Mouse (Mus musculus): ENCODE measurements around the gene Retreg1.

Gene Retreg1

DNA sequence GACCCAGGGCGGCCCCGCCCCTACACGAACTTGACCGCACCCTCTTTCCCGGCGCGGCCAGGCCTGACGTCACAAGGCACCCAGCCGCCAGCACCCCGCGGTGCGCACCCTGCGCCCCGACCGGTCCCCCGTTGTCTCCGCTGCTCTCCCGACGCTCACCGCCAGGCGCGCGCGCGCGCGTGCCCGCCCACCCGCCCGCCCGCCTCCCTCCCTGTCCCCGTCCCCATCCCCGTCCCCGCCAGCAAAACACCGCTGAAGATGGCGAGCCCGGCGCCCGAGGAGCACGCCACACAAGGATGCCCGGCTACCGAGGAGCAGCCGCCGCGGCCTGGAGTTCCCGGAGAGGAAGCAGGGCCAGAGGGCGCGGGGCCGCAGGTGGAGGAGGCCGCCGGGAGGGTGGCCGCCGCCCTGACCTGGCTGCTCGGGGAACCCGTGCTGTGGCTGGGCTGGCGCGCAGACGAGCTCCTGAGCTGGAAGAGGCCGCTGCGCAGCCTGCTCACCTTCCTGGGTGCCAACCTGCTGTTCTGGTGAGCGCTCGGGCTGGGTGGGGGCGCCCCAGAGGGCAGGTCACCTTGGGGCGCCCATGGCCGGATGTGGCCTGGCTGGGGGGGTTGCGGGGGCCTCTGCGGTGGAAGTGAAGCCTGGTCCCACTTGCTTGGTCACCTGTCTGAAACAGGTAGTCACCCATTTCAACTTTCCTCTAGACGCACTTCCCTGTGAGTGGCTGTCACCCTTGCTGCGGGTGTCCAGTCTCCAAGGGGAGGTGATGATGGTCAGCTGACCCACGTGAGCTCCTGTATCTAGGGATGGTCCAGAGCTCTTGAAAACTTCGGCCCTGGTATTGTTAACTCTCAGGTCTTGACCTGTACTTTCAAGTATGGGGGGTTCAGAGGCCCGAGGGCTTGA is at the start of gene Retreg1:
Retreg1 (plus strand) TSS at position 95 of the 906 bp plus-strand sequence.
- DNase-seq (ENCODE audit: extremely low spot score, low spot score): peak; percentile 67

- no peak for DNase-seq (ENCODE audit: extremely low spot score, low spot score)
Measured at GRCm38 (mm10) chr15:25794123-25794522, 48.9 kb upstream of the Retreg1 start.

- DNase-seq (ENCODE audit: extremely low spot score, low spot score): no peak
Measured at GRCm38 (mm10) chr15:25795496-25795895, 47.5 kb upstream of the Retreg1 start.

- no peak for DNase-seq (ENCODE audit: extremely low spot score, low spot score)
Measured at GRCm38 (mm10) chr15:25796353-25796752, 46.6 kb upstream of the Retreg1 start.

GRCm38 (mm10) chr15:25797179-25797578 is 45.8 kb upstream of the Retreg1 start:
- no peak for DNase-seq (ENCODE audit: extremely low spot score, low spot score)

GRCm38 (mm10) chr15:25797888-25798287 is 45.1 kb upstream of the Retreg1 start:
- no peak for DNase-seq (ENCODE audit: extremely low spot score, low spot score)

DNA sequence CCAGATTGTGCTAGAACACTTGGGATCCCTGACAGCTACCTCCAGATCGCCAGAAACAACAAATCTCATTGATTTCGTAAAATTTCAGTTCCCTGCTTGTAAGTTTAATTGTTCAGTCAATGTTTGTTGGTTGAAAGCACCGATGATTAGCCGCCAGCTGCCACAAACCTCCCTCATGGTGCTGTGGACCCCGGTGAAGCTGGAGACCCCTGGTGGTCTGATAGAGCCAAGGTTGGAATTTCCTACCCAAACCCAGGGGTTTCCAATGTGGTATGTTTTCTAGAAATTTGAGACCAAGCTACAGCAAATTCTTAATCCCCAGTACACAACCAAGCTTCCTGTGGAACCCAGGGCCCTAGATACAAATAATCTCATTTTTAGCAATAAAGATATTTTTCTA is 41.3 kb upstream of the Retreg1 start:
- DNase-seq (ENCODE audit: extremely low spot score, low spot score): no peak

GRCm38 (mm10) chr15:25802194-25802593 is 40.8 kb upstream of the Retreg1 start:
- DNase-seq (ENCODE audit: extremely low spot score, low spot score): no peak

DNA sequence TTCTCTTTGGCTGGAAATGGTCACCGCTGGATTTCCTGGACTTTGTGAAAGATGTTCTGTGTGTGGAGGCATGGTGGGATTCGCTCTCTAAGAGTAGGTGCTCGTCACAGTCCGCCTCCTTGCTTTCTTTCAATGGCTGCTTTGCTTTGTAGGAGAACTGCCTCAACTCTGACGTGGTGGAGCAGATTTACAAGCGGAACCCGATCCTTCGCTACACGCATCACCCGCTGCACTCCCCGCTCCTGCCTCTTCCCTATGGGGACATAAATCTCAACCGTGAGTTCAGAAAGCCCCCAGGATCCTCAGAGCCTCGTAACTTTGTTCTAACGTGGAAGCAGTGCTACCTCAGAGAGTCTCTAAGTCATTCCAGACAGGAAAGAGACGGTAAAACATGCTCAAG is 39.9 kb upstream of the Retreg1 start:
- no peak for DNase-seq (ENCODE audit: extremely low spot score, low spot score)

DNA sequence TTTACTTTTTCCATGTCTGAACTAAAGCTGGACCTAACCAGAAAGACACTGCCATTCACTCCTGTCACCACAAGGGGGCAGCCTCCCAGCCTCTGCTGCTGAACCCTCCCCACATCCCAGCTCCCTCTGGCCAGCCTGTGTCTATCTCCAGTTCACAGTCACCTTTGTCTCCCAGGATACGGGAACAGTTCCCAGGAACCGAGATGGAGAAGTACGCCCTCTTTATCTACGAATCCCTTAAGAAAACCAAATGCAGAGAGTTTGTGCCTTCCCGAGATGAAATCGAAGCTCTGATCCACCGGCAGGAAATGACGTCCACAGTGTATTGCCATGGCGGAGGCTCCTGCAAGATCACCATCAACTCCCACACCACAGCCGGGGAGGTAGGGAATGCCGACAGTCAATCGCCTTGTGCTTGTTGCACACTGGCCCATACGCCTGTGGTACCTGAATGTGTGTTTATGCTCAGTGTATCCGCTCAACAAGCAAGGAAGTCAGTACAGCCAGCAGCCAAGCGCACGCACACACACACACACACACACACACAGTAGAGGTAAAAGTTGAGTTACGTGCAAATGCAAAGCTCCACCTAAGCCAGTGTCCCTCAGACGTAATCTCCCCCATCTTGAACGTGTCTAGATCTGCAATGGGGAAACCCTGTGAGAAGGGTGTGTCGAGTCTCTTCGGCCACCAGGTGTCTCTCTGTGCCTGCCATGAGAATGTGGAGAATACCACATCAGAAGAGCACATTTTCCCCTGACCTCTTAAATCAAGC is 37.5 kb upstream of the Retreg1 start:
- peak; percentile 57 for DNase-seq (ENCODE audit: extremely low spot score, low spot score)

DNA sequence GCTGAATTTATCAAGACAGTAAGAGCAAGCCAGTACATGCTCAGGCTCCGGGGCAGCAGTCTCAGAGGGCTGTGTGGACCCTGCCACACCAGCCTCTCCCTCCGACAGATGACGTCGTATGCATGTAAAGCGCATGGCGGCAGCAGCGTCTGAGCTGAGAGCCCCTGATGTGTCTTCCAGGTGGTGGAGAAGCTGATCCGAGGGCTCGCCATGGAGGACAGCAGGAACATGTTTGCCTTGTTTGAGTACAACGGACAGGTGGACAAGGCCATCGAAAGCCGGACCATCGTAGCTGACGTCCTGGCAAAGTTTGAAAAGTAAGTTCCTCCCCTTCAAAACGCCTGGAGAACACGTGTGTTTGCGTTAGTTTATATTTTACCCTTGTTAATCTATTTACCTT is 36.6 kb upstream of the Retreg1 start:
- no peak for DNase-seq (ENCODE audit: extremely low spot score, low spot score)

DNA sequence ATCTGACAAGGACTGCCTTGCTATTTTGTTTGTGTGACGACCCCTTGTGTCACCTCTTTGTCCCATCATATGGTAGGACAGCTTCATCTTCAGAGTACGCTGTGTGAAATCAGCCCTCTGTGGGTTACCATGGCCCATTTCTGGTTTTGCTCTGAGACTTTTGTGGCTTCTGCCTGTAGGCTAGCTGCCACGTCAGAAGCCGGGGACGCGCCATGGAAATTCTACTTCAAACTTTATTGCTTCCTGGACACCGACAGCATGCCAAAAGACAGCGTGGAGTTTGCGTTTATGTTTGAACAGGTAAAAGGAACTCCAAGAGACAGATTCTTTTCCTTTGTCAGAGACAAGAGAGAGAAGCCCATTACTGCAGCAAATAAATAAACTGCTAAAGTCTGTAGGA is 36.1 kb upstream of the Retreg1 start:
- no peak for DNase-seq (ENCODE audit: extremely low spot score, low spot score)

GRCm38 (mm10) chr15:25808677-25809460 is 34.1 kb upstream of the Retreg1 start:
- DNase-seq (ENCODE audit: extremely low spot score, low spot score): no peak

DNA sequence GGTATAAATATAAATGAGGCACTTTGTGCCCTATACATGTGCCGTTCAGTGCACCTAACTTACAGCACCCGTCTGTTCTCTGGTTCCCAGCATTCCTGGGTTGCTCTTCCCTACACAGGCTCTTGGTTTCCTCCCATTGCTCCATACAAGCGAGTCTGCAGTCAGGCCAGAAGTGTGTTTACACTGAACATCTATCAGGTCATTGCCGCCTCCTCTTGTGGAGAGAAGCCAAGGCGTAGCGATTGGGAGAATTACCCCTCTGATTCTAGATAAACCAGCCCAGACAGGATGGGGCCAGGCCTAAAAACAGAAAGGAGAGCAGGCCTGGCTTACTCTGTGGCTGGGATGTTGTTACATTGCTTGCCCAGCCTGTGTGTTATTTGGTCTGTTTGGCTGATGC is 33.3 kb upstream of the Retreg1 start:
- no peak for DNase-seq (ENCODE audit: extremely low spot score, low spot score)

- DNase-seq (ENCODE audit: extremely low spot score, low spot score): no peak
Measured at GRCm38 (mm10) chr15:25811834-25812250, 31.1 kb upstream of the Retreg1 start.

DNA sequence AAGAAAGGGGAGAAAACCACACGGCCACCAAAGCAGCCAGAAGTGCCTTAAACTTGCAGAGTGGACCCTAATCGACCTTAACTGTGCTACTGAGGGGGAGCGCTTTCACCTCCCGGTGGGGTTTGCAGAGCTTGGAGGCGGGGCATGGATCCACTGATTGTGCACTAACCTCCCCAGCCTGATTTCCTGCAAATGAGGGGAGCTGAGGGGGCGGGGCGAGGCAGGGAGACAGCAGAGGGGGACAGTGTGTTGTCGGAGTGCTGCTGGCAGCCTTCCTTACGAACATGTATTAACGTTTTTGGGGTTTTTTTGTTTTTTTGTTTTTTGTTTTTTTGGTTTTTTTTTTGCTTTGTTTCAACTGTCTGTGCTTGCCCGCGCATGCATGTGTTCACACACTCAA is 30.5 kb upstream of the Retreg1 start:
- no peak for DNase-seq (ENCODE audit: extremely low spot score, low spot score)

DNA sequence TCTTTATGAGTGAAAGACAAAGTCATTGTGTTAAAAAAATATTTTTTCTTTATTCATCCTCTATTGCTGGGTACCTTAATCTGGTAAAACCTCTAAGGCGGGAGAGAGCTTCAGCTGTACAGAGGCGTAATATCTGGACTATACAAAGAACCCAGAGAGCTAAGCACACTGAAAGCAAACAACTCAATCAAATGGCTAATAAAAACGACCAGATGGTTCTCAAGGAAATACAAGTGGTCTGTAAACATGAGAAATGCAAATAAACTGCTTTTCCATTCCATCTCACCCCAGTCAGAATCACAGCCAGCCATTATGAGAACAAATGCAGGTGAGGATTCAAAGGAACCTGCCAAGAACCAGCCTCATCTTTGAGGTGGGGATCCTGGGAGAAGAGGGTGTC is 28.4 kb upstream of the Retreg1 start:
- DNase-seq (ENCODE audit: extremely low spot score, low spot score): no peak

DNA sequence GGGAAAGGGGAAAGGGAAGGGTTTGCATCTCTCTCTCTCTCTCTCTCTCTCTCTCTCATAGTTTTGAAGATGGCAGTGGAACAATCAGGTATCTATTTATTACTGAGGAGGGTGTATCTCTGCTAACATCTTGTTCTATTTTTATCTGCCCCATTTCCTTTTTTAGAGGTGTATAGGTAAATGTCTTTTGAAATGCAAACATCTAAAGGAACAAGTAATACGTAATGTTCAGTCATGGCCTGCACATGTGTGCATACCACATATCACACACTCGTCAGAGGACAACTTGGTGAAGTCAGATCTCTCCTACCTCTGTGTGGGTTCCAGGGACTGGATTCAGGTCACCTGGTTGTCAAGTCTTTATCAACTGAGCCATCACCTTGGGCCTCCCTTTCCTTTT is 25.8 kb upstream of the Retreg1 start:
- no peak for DNase-seq (ENCODE audit: extremely low spot score, low spot score)

DNA sequence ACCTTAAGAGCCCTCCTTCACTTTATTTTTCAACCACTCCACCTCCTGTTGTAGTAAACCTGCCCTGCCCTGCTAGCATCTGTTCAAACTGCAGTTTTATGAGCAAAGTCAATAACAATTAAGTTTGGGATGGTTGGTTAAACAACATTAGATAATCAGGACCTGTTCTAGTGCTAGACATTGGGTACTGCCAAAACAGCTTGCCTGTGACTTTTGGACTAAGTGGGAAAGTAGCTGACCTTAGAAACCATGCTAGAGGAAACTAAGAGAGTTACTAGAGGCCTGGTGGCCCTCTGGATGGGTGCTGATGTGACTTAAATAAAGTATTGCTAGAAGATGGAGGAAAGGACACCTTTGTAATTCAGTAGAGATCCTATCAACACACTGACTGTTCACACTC is 21.0 kb upstream of the Retreg1 start:
- DNase-seq (ENCODE audit: extremely low spot score, low spot score): no peak

DNA sequence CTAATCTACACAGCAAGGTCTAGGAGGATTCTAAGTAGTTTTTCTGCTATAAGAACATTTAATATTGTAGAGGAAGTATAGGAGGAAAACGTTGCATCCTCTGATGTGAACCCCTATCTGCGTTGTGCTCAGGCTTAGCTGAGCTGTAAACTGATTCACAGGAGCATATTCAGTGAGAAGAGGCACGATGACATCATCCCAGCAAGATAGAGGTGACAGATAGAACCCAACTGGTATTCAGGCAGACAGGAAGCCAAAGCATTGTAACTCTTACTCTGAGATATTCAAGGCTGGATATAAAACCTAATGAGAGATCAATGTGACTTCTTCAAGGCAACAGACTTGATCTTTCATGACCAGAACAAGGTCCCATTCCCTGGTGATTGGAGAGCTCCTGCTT is 20.3 kb upstream of the Retreg1 start:
- DNase-seq (ENCODE audit: extremely low spot score, low spot score): no peak

DNA sequence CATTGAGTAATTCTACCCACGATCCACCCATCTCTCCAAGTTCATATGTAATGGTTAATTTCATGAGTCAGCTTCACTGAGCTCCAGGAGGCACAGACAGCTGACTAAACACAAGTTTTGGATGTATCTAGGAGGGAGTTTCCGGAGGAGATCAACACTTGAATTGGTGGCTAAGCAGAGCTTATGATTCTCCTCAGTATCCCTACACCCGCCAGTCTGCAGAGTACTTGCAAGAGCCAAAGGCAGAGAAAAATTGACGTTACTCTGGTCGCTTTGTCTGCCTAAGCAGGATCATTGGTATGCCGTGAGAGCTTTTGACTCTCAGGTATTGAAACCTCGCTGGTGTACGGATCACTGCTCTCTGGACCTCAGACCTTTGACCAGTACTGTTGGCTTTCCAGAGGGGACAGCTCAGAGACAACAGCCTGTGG is 16.4 kb upstream of the Retreg1 start:
- DNase-seq (ENCODE audit: extremely low spot score, low spot score): no peak

GRCm38 (mm10) chr15:25828464-25828863 is 14.5 kb upstream of the Retreg1 start:
- no peak for DNase-seq (ENCODE audit: extremely low spot score, low spot score)
